Mouse (Mus musculus) left cerebral cortex, postnatal 4 days (tissue): ENCODE data around the gene Srsf3. TPM values are rescaled to one million over a fixed set of nuclear protein-coding genes. Genes with fewer than 3 reads are reported as not detected.

ENCODE experiments used
- DNase-seq: peaks from one replicate; pipeline ENCODE4 v3.0.0-alpha.2; 2022
- intact Hi-C: fragments of 180-260 bp; cut with DNase I; formaldehyde crosslinking; loops from one replicate; pipeline ENCODE4 v1.15.1; 2025
- total RNA-seq, 2 experiments: library from RNA; stranded (reverse); gene quantifications; 2 replicates each; pipeline ENCODE4 v1.2.3; 2021

The Srsf3 gene
- total RNA-seq, 2 experiments from 2014 or later: 220 to 228 TPM

GRCm38 (mm10) chr17:29044146-29044924 lies 11.9 kb downstream of the Srsf3 start:
- intact Hi-C loops: no loop called here
- DNase-seq: no peak

GRCm38 (mm10) chr17:29044925-29045319 lies 12.5 kb downstream of the Srsf3 start:
- DNase-seq: no peak
- intact Hi-C loops: loop anchor here (5.0 kb wide), 2 partner anchors 127 to 202 kb away; no protein-coding TSS in a partner anchor

GRCm38 (mm10) chr17:29045741-29046530 lies 13.5 kb downstream of the Srsf3 start:
- DNase-seq: peak; percentile 72
- intact Hi-C loops: loop anchor here (5.0 kb wide), 2 partner anchors 126 to 201 kb away; no protein-coding TSS in a partner anchor

GRCm38 (mm10) chr17:29046863-29047262 lies 14.4 kb downstream of the Srsf3 start:
- intact Hi-C loops: loop anchor here (5.0 kb wide), 2 partner anchors 125 to 200 kb away; no protein-coding TSS in a partner anchor
- DNase-seq: no peak

- intact Hi-C loops: loop anchor here (5.0 kb wide), 2 partner anchors 124 to 199 kb away; no protein-coding TSS in a partner anchor
- no peak for DNase-seq
Measured at GRCm38 (mm10) chr17:29047697-29048514, 15.5 kb downstream of the Srsf3 start.

- DNase-seq: peak; percentile 91
- intact Hi-C loops: loop anchor here (5.0 kb wide), 2 partner anchors 123 to 198 kb away; no protein-coding TSS in a partner anchor
Measured at GRCm38 (mm10) chr17:29048748-29049507, 16.5 kb downstream of the Srsf3 start.

GRCm38 (mm10) chr17:29049508-29049889 lies 17.1 kb downstream of the Srsf3 start:
- DNase-seq: no peak
- intact Hi-C loops: loop anchor here (5.0 kb wide), 2 partner anchors 123 to 198 kb away; no protein-coding TSS in a partner anchor

- DNase-seq: no peak
- intact Hi-C loops: loop anchor here (5.0 kb wide), 2 partner anchors 122 to 197 kb away; no protein-coding TSS in a partner anchor
Measured at GRCm38 (mm10) chr17:29049923-29050322, 17.5 kb downstream of the Srsf3 start.

GRCm38 (mm10) chr17:29050791-29051190 lies 18.4 kb downstream of the Srsf3 start:
- intact Hi-C loops: no loop called here
- DNase-seq: no peak

- intact Hi-C loops: no loop called here
- peak; percentile 51 for DNase-seq
Measured at GRCm38 (mm10) chr17:29053067-29053466, 20.6 kb downstream of the Srsf3 start.

- DNase-seq: peak; percentile 65
- intact Hi-C loops: no loop called here
Measured at GRCm38 (mm10) chr17:29053841-29054240, 21.4 kb downstream of the Srsf3 start.

GRCm38 (mm10) chr17:29054429-29054828 lies 22.0 kb downstream of the Srsf3 start:
- no peak for DNase-seq
- intact Hi-C loops: no loop called here

GRCm38 (mm10) chr17:29055586-29055985 lies 23.2 kb downstream of the Srsf3 start:
- intact Hi-C loops: loop anchor here (5.0 kb wide), 1 partner anchor 37 kb away; the partner anchor contains the start of gene Cdkn1a
- no peak for DNase-seq

- no peak for DNase-seq
- intact Hi-C loops: loop anchor here (5.0 kb wide), 1 partner anchor 36 kb away; the partner anchor contains the start of gene Cdkn1a
Measured at GRCm38 (mm10) chr17:29056207-29056606, 23.8 kb downstream of the Srsf3 start.

- DNase-seq: peak; percentile 45
Measured at GRCm38 (mm10) chr17:29056699-29057151, 24.3 kb downstream of the Srsf3 start.

GRCm38 (mm10) chr17:29057361-29057890 lies 25.0 kb downstream of the Srsf3 start:
- DNase-seq: no peak
- intact Hi-C loops: loop anchor here (5.0 kb wide), 1 partner anchor 35 kb away; the partner anchor contains the start of gene Cdkn1a

More at GRCm38 (mm10) chr17:29056699-29057151, 24.3 kb downstream of the Srsf3 start:
- intact Hi-C loops: loop anchor here (5.0 kb wide), 1 partner anchor 36 kb away; the partner anchor contains the start of gene Cdkn1a

GRCm38 (mm10) chr17:29057961-29058360 lies 25.5 kb downstream of the Srsf3 start:
- peak; percentile 61 for DNase-seq
- intact Hi-C loops: loop anchor here (5.0 kb wide), 1 partner anchor 34 kb away; the partner anchor contains the start of gene Cdkn1a

- intact Hi-C loops: loop anchor here (5.0 kb wide), 1 partner anchor 34 kb away; the partner anchor contains the start of gene Cdkn1a
- DNase-seq: no peak
Measured at GRCm38 (mm10) chr17:29058487-29058886, 26.1 kb downstream of the Srsf3 start.

- no peak for DNase-seq
- intact Hi-C loops: loop anchor here (5.0 kb wide), 1 partner anchor 33 kb away; the partner anchor contains the start of gene Cdkn1a
Measured at GRCm38 (mm10) chr17:29059581-29059980, 27.2 kb downstream of the Srsf3 start.
